10 mouse cellular contexts compared by ENCODE assay signal in the genomic region with DNA sequence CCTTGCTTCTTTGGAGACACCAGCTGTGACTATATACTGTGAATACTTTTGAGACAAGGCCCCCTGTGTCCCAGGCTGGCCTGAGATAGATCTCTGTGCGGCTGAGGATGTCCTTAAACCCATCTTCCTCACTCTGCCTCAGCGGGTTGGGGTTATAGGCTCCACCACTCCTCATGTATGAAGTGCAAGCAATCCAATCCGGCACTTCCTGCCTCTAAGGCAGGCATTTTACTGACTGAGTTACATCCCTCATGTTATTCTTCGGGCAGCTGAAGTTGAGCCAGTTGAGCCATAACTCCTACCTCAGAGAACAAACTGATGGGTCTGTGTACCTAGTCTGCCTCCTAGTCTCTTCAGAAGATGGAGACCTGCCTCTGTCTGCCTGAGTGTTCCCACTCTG. TPM values are rescaled to one million over a fixed set of nuclear protein-coding genes. Genes with fewer than 3 reads are reported as not detected.
DNase-seq lines count a peak whose midpoint lies in the region; ATAC-seq and TF ChIP-seq lines count a peak whose summit lies in the region.
"Had no signal": no experiment of that assay in that cellular context is flagged by ENCODE, and none has a peak within 500 bp of the region (broad histone marks: within the 10 kb centered on the region; RNA-seq: fewer than 3 reads in every experiment).

No protein-coding gene starts in this region.

- no peaks in the 10 kb centered on the region for H3K36me3 ChIP-seq in lung, embryonic 14.5 days (ENCODE audit: insufficient read depth)
- H3K36me3 ChIP-seq in forebrain, embryonic 14.5 days (ENCODE audit: control insufficient read depth, insufficient read depth, low read length): no peaks in the 10 kb centered on the region
- no peaks in the 10 kb centered on the region for H3K36me3 ChIP-seq in intestine, embryonic 16.5 days (ENCODE audit: control insufficient read depth, insufficient read depth, low read length)
- no peaks in the 10 kb centered on the region for H3K36me3 ChIP-seq in stomach, embryonic 15.5 days

- H3K4me1 ChIP-seq in lung, embryonic 14.5 days (ENCODE audit: insufficient read depth): no peaks in the 10 kb centered on the region
- peaks cover 11% of the 10 kb centered on the region for H3K4me1 ChIP-seq in forebrain, embryonic 14.5 days (ENCODE audit: control insufficient read depth, insufficient read depth, low read length)
- H3K4me1 ChIP-seq in intestine, embryonic 16.5 days (ENCODE audit: control insufficient read depth, insufficient read depth, low read length): peaks cover 35% of the 10 kb centered on the region
- peaks cover 20% of the 10 kb centered on the region for H3K4me1 ChIP-seq in stomach, embryonic 15.5 days

- H3K4me3 ChIP-seq in lung, embryonic 14.5 days (ENCODE audit: low read depth, low read length): no peak overlapping the region
- no peak overlapping the region for H3K4me3 ChIP-seq in forebrain, embryonic 14.5 days (ENCODE audit: low read depth, low read length)
- no peak overlapping the region for H3K4me3 ChIP-seq in intestine, embryonic 16.5 days (ENCODE audit: low read length)
- no peak overlapping the region for H3K4me3 ChIP-seq in stomach, embryonic 15.5 days (replicated peaks)

- ATAC-seq in lung, embryonic 14.5 days (ENCODE audit: insufficient read depth): no peak
- ATAC-seq in forebrain, embryonic 14.5 days: no peak
- ATAC-seq in intestine, embryonic 16.5 days: no peak
- ATAC-seq in stomach, embryonic 15.5 days (ENCODE audit: insufficient read depth, low FRiP score, low read depth): no peak

- no peak overlapping the region for H3K27ac ChIP-seq in lung, embryonic 14.5 days (ENCODE audit: low read depth)
- H3K27ac ChIP-seq in forebrain, embryonic 14.5 days (ENCODE audit: low read depth, low read length): no peak overlapping the region
- H3K27ac ChIP-seq in intestine, embryonic 16.5 days (ENCODE audit: low read length): 0 out of 2 replicates have a peak overlapping the region, but pooled peaks have one; percentile 10
- no peak overlapping the region for H3K27ac ChIP-seq in stomach, embryonic 15.5 days

- no peaks in the 10 kb centered on the region for H3K9me3 ChIP-seq in lung, embryonic 14.5 days (ENCODE audit: low read depth, low read length)
- no peaks in the 10 kb centered on the region for H3K9me3 ChIP-seq in forebrain, embryonic 14.5 days (replicated peaks; ENCODE audit: control insufficient read depth, low read length)
- H3K9me3 ChIP-seq in intestine, embryonic 16.5 days (ENCODE audit: control insufficient read depth, low read length): no peaks in the 10 kb centered on the region
- H3K9me3 ChIP-seq in stomach, embryonic 15.5 days: no peaks in the 10 kb centered on the region

- H3K27me3 ChIP-seq in lung, embryonic 14.5 days (ENCODE audit: insufficient read depth, low read length): no peaks in the 10 kb centered on the region
- no peaks in the 10 kb centered on the region for H3K27me3 ChIP-seq in forebrain, embryonic 14.5 days (replicated peaks; ENCODE audit: control insufficient read depth, insufficient read depth, low read length)
- H3K27me3 ChIP-seq in intestine, embryonic 16.5 days (replicated peaks; ENCODE audit: control insufficient read depth, insufficient read depth, low read length): no peaks in the 10 kb centered on the region
- H3K27me3 ChIP-seq in stomach, embryonic 15.5 days (replicated peaks): no peaks in the 10 kb centered on the region

- DNase-seq in lung, embryonic 14.5 days: no peak
- no peak for DNase-seq in lung, postnatal 14 days
- DNase-seq in forebrain, embryonic 14.5 days (ENCODE audit: low spot score): no peak
- no peak for DNase-seq in layer of hippocampus, adult 11-12 months (ENCODE audit: low spot score)
- no peak for DNase-seq in urinary bladder, postnatal 10 days (ENCODE audit: low spot score)
- DNase-seq: kidney, postnatal 25 days; right cerebral cortex, adult 18-20 months; thymus, adult 2 months had no signal

- H3K4me2 ChIP-seq in lung, embryonic 14.5 days: peak overlapping the region; percentile 94
- peak overlapping the region; percentile 81; the same call in 1 of the 2 replicates for H3K4me2 ChIP-seq in forebrain, embryonic 14.5 days (ENCODE audit: low read length)
- H3K4me2 ChIP-seq in intestine, embryonic 16.5 days (ENCODE audit: low read depth, low read length): no peak overlapping the region
- H3K4me2 ChIP-seq in stomach, embryonic 15.5 days: peak overlapping the region; percentile 95; the same call in 1 of the 2 replicates

- TF ChIP-seq CTCF in lung, embryonic 14.5 days (IDR thresholded peaks at IDR 0.05; ENCODE audit: low read depth): no peak

- H3K9ac ChIP-seq in lung, embryonic 14.5 days: no peak overlapping the region
- H3K9ac ChIP-seq in forebrain, embryonic 14.5 days (ENCODE audit: low read length): no peak overlapping the region
- no peak overlapping the region for H3K9ac ChIP-seq in intestine, embryonic 16.5 days (ENCODE audit: low read depth, low read length)
- no peak overlapping the region for H3K9ac ChIP-seq in stomach, embryonic 15.5 days

- 45% methylated on average over 4 of the region's 4 CpGs for WGBS in lung, embryonic 14.5 days
- WGBS in forebrain, embryonic 14.5 days: 77% methylated on average over 4 of the region's 4 CpGs
- 52% methylated on average over 4 of the region's 4 CpGs for WGBS in intestine, embryonic 16.5 days
- WGBS in stomach, embryonic 15.5 days: 48% methylated on average over 4 of the region's 4 CpGs

RNA-seq across cellular contexts. Expression of a gene that starts 1.1 kb away (rescaled TPM):
- polyA plus RNA-seq in lung, embryonic 14.5 days (2014; fragmentation: Nextera tagmentation; extraction: Ambion mirVana): 5.1 and 7.3 TPM in 2 replicates
- 4.1 and 4.6 TPM in 2 replicates for polyA plus RNA-seq in forebrain, embryonic 14.5 days (2014; fragmentation: Nextera tagmentation; extraction: Ambion mirVana)
- 1.9 and 2.5 TPM in 2 replicates for polyA plus RNA-seq in intestine, embryonic 16.5 days (2015; fragmentation: Nextera tagmentation; extraction: Ambion mirVana)
- polyA plus RNA-seq in stomach, embryonic 15.5 days (2015; fragmentation: Nextera tagmentation; extraction: Ambion mirVana): 3.1 and 3.4 TPM in 2 replicates

RNA-seq across cellular contexts. Expression of a gene that starts 25.1 kb away (rescaled TPM):
- polyA plus RNA-seq in lung, embryonic 14.5 days (2014; fragmentation: Nextera tagmentation; extraction: Ambion mirVana): 563 and 575 TPM in 2 replicates
- polyA plus RNA-seq in forebrain, embryonic 14.5 days (2014; fragmentation: Nextera tagmentation; extraction: Ambion mirVana): 335 and 390 TPM in 2 replicates
- polyA plus RNA-seq in intestine, embryonic 16.5 days (2015; fragmentation: Nextera tagmentation; extraction: Ambion mirVana): 318 and 375 TPM in 2 replicates
- 259 and 365 TPM in 2 replicates for polyA plus RNA-seq in stomach, embryonic 15.5 days (2015; fragmentation: Nextera tagmentation; extraction: Ambion mirVana)
